Mouse (Mus musculus) adrenal gland, postnatal 25 days (tissue): ENCODE measurements around the gene Nusap1. TPM values are rescaled to one million over a fixed set of nuclear protein-coding genes. Genes with fewer than 3 reads are reported as not detected.
"Not testable (repeated sequence)": the region's sequence is repeated elsewhere in the genome, so short reads cannot be mapped to it uniquely, and the experiment has no call there.

ENCODE experiments used
- DNase-seq: peaks from one replicate; pipeline ENCODE4 v3.0.0; 2021; ENCODE audit warnings: mixed read lengths
- total RNA-seq: library from RNA; stranded (reverse); gene quantifications from 2 replicates; pipeline ENCODE4 v1.2.3, GENCODE M21; 2021

Nusap1 gene
- total RNA-seq, 1 experiment from 2014 or later: 6.2 TPM

DNA sequence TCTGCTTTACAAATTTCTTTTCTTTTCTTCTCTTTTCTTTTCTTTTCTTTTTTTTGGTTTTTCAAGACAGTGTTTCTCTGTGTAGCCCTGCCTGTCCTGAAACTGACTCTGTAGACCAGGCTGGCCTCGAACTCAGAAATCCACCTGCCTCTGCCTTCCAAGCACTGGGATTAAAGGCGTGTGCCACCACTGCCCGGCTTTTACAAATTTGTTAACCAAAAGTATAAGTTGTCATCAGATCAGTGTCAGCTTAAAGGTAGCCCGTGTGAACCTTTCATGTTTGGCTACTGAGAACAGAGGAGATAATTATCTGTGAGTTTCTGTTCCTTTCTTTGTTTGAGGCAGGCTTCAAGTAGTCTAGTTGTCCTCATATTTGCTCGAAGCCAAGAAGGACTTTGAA is 26.2 kb downstream of the Nusap1 start:
- DNase-seq: no peak

DNA sequence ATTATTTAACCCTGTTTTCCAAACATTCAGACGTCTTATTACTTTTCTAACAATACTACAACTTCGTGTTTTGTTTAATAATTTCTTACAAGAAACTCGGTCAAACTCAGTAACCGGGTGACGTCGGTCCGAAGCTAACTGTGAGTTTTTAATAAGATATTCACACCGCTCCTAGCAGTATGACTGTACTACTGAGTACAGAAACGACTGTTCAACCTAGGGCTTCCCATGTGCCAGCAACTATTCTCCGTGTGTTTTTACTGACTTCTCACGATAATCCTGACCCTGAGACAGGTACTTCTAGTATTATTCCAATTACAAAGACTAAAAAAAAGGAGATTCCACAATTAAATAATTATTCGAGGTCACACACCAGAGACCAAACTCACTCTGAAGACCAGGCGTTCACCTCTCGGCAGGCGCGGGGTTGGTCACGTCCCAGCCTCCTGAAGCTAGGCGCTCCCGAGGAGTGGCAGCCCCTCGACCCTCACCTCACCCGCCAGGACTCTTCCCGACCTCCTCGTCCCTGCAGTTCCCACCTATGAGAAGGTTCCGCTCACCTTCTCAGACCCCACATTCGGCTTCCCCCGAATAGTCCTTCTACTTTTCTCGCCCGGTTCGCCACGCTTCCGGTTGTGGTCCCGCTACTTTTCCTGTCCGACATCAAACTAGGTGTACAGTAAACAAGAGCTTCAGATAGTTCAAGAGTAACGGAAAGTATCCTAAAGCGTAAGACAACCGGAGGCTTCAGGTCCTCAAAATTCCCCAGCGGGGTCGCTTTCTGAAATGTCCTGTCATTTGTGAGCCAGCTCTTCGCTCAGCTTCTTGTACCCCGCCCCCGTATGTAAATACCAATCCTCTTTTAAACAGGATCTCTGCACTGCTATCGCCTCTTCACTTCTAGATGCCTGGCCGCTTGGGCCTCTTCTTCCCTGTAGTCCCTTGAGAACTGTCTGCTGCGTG is 44.4 kb downstream of the Nusap1 start, which contains the start of gene Ndufaf1:
Ndufaf1 (minus strand) TSS at position 608 of the 963 bp plus-strand sequence.
- DNase-seq: peak; percentile 75

DNA sequence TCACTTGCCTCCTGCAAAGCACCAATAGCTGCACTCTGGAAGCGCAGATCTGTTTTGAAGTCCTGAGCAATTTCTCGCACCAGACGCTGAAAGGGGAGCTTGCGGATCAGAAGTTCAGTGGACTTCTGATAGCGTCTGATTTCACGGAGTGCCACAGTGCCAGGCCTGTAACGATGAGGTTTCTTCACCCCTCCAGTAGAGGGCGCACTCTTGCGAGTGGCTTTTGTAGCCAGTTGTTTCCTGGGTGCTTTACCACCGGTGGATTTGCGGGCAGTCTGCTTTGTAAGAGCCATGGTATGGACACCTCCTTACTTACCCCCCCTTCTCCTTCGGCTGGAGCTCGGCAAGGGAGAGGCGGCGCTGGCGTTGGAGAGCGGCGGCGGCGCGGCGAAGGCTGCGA is 47.6 kb downstream of the Nusap1 start:
- not testable (repeated sequence) for DNase-seq

DNA sequence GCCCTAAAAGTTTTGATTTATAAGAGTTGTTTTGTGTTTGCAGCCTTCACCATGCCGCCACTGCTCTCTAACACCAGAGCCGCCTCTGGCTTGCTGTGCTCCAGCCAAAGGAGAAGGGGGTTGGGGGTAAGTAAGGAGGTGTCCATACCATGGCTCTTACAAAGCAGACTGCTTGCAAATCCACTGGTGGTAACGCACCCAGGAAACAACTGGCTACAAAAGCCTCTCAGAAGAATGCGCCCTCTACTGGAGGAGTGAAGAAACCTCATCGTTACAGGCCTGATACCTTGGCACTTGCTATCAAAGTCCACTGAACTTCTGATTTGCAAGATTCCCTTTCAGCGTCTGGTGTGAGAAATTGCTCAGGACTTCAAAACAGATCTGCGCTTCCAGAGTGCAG is 50.9 kb downstream of the Nusap1 start:
- no peak for DNase-seq

DNA sequence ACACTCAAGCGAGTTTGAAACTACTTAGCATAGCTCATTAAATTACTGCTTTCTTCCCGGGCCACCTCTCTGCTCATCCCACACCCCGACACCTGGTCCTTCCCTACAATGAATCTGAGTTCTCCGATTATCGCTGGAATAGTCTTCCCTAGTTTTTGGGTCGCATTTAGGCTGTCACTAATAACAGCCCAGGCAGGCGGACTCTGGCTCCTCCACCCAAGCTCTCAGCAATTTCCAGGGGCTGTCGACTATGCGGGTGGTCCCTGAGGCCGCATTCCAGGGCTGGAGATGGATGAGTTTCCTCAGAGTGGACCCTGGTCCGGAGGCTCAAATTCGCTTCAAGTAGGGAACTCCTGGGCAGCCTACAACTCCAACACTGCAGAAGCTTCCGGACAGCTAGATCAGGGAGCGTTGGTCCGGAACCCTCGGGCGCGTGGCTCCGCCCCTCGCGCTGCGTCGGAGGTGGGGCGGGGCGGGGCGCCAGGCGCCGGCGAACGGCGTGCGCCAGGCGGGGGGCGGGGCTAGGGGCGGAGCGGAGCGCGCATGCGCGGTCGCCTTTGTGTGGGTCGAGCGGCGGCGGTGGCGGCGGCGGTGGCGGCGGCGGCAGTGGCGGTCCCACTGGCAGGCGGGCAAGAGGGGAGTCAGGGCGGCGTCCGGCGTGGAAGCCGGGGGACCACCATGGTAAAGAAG is 56.6 kb downstream of the Nusap1 start, which contains the start of gene Rtf1:
Rtf1 (plus strand) TSS at position 544 of the 690 bp plus-strand sequence.
- DNase-seq: peak; percentile 99

DNA sequence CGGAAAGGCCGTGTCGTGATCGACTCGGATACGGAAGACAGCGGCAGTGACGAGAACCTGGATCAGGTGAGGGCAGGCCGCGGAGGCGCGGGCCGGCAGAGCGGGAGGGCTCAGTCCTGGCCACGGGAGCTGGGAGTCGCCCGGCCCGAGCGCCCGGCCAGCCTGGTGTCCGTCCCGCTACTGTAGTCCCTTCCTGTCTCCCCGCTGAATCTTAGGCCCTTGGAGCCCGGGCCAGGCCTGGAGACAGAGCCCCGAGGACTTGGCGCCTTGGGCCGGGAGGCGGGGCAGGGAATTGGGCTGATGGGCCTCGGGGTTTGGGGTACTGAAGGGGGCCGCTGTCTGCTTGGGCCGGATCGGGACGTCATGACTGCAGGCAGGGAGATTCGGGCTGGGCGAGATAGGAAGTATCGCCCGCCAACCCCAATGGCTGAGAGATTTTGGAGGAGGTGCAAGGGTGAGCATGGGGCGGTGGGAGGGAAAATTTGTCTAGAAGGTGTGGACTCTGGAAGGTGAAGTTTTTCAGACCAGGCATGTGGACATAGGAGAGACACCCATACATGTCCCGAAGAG is 57.2 kb downstream of the Nusap1 start:
- DNase-seq: peak; percentile 48

DNA sequence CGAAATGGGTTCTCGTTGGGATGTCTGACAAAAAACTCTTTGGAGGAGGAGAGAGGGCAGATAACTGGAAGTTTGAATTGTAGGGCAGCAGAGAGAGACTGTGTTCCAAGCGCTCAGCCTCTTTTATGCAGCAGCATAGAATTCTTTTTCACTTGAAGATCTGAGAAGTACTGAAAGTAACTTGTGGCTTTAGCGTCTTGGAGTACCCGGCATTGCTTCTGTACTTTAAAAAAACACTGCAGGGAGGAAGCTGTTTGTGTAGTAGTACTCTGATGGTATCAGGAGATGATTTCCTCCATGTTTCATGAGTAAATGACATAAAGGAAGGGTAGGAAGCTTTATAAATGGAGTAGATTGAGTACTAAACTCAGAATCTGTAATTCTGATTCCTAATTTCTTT is 57.7 kb downstream of the Nusap1 start:
- DNase-seq: no peak

DNA sequence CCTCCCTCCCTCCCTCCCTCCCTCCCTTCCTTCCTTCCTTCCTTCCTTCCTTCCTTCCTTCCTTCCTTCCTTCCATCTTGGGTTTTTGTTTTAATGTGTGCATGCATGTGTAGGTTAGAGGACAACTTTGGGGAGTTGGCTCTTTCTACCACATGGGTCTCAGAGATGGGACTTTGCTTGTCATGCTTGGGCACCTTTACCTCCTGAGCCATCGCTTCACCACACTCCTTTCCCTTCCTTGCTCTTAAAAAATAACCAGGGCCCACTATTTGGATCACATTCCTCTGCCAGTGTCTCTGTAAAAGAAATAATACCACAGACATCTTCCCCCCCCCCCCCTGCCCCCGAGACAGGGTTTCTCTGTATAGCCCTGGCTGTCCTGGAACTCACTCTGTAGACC is 65.6 kb downstream of the Nusap1 start:
- DNase-seq: no peak

DNA sequence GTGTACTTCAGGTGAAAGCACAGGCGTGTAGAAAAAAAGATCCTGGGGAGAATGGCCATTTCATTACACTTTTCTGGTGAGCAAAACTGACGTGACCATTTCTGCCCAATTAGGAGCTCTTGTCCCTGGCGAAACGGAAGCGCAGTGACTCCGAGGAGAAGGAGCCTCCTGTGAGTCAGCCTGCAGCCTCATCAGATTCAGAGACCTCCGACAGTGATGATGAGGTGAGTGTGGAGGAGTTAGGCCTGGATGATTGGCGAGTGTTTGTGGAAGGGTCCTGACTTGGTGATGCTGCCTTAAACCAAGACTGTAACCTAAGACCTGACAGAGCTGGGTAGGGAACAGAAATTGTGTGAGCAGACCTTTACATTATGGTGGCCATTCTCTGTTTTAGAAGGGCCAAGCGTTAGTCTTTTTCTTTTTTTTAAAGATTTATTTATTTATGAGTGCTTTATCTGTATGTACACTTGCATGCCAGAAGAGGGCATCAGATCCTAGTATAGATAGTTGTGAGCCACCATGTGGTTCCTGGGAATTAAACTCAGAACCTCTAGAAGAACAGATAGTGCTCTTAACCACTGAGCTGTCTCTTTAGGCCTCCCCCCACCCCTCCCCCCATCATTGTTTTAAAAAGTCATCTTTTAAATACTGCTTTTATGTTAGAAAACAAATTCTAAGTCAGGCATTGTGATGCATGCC is 74.1 kb downstream of the Nusap1 start:
- DNase-seq: no peak

DNA sequence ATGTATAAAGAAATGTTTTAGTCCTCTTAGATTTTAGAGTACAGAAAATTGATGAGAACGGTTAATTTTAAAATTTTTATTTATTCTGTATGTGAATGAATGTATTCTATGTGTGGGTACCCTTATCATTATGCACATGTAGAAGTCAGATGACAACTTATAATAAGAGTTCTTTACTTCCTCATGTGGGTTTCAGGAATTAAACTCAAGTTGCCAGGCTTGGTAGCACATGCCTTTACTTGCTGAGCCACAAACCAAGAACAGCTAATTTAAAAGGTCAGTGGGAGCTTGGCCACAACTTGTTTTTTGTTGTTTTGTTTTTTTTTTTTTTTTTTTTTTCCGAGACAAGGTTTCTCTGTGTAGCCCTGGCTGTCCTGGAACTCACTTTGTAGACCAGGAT is 76.7 kb downstream of the Nusap1 start:
- no peak for DNase-seq

DNA sequence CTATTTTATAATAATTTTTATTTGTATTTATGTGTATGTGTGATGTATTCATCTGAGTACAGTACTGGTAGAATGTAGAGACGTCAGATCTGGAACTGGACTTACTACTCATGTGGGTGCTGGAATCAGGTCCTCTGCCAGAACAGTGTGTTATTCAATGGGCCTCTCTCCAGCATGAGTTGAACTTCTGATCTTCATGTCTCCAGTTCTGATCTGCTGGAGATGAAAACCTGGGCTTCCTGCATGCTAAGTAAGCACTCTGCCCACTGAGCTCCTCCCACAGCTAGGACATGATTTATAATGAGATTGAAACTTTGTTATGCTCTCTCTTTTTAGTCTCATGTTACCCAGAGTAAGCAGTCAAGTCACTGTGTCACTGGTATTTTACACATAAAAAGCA is 78.0 kb downstream of the Nusap1 start:
- no peak for DNase-seq

DNA sequence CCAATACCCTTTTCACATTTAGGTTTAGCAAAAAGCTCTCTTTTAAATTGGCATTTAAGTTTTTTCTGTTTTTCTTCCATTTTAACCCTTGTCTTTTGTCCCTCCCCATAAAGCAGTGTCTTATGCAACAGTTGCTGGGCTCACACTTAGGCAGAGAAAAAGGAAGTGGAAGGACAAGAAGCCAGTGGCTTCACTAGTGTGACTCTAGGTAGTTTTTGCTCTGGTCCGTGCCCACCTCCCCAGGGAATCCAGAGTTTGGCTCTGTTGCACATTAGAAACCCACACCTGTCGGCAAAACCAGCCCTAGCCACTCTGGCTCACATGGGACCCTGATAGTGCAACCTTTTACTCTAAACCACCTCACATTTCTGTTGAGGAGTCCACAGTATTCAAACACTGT is 80.4 kb downstream of the Nusap1 start:
- DNase-seq: no peak

DNA sequence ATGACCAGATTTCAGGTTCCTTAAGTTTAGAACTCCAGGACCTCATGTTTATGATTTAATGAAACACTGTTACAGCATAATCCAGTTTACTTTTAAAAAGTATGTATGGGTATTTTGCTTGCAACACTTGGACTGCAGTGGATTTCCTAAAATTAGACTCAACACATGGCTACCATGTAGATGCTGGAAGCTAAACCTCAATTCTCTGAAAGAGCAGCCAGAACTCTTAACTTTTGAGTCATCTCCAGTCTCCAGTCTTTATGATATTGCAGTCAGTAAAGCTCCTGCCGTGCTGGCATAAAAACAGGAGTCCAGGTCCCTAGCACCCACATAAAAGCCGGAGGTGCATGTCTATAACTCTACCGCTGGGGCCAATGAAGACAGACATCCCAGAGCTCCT is 81.9 kb downstream of the Nusap1 start:
- no peak for DNase-seq

Other genes starting within 250 kb of the Nusap1 start
- 21.0 and 25.3 TPM in 2 replicates for gene Ino80, start 140.6 kb upstream of the Nusap1 start, total RNA-seq
- gene Exd1, start 70.7 kb upstream of the Nusap1 start, total RNA-seq: 0.91 and 1.4 TPM in 2 replicates
- 217 and 293 TPM in 2 replicates for gene Chp1, start 70.6 kb upstream of the Nusap1 start, total RNA-seq
- 3.0 and 4.2 TPM in 2 replicates for gene Oip5, start 171 bp downstream of the Nusap1 start, total RNA-seq
- 35.6 and 48.1 TPM in 2 replicates for gene Ndufaf1, start 44.5 kb downstream of the Nusap1 start, total RNA-seq
- 29.9 and 30.5 TPM in 2 replicates for gene Rtf1, start 56.8 kb downstream of the Nusap1 start, total RNA-seq
- gene Itpka, start 124.0 kb downstream of the Nusap1 start, total RNA-seq: 2.9 and 3.2 TPM in 2 replicates
- 1.5 and 1.7 TPM in 2 replicates for gene Ltk, start 142.1 kb downstream of the Nusap1 start, total RNA-seq
- 20.7 and 26.8 TPM in 2 replicates for gene Rpap1, start 169.2 kb downstream of the Nusap1 start, total RNA-seq
- gene Tyro3, start 179.4 kb downstream of the Nusap1 start, total RNA-seq: 4.5 and 7.2 TPM in 2 replicates